Mouse (Mus musculus) liver, embryonic 12.5 days (tissue): ENCODE results near the gene Wdr45b. TPM values are rescaled to one million over a fixed set of nuclear protein-coding genes. Genes with fewer than 3 reads are reported as not detected.
"Not testable (repeated sequence)": the region's sequence is repeated elsewhere in the genome, so short reads cannot be mapped to it uniquely, and the experiment has no call there.

Experiments
- ATAC-seq: fragments of 200-750 bp; cut with Nextera tagmentation; 2 replicates; pipeline ENCODE4 v1.8.0; 2017; ENCODE audit warnings: moderate number of reproducible peaks, mild to moderate bottlenecking, moderate library complexity
- H3K27ac ChIP-seq: fragments of 300-500 bp; sonication (generic); 2 replicates; pipeline ENCODE4 v1.5.1; 2016; ENCODE audit warnings: mild to moderate bottlenecking
- H3K27me3 ChIP-seq: fragments of 300-500 bp; sonication (generic); replicated peaks from 2 replicates; pipeline ENCODE4 v1.6.1; 2016; ENCODE audit warnings: mild to moderate bottlenecking, moderate library complexity
- H3K36me3 ChIP-seq: fragments of 300-500 bp; sonication (generic); 2 replicates; pipeline ENCODE4 v1.6.1; 2016; ENCODE audit warnings: mild to moderate bottlenecking, moderate library complexity
- H3K4me1 ChIP-seq: fragments of 300-500 bp; sonication (generic); 2 replicates; pipeline ENCODE4 v1.6.1; 2016
- H3K4me2 ChIP-seq: fragments of 300-500 bp; sonication (generic); 2 replicates; pipeline ENCODE4 v1.6.1; 2016; ENCODE audit warnings: mild to moderate bottlenecking, moderate library complexity
- H3K4me3 ChIP-seq: fragments of 300-500 bp; sonication (generic); 2 replicates; pipeline ENCODE4 v1.5.1; 2016; ENCODE audit warnings: mild to moderate bottlenecking, moderate library complexity
- H3K9ac ChIP-seq: fragments of 300-500 bp; sonication (generic); 2 replicates; pipeline ENCODE4 v1.6.1; 2016; ENCODE audit warnings: mild to moderate bottlenecking, moderate library complexity
- H3K9me3 ChIP-seq: fragments of 300-500 bp; sonication (generic); replicated peaks from 2 replicates; pipeline ENCODE4 v1.6.1; 2016; ENCODE audit warnings: mild to moderate bottlenecking, moderate library complexity
- WGBS: fragments of 180-500 bp; shearing (Covaris S2); methylation state at CpG from one replicate; pipeline ENCODE4 v1.1.7; 2016; ENCODE audit not compliant: insufficient replicate concordance; 5-methylcytosine and 5-hydroxymethylcytosine counted together
- polyA plus RNA-seq: library from polyadenylated mRNA; unstranded; fragments of >200 nt; fragmentation: Nextera tagmentation; extraction: Ambion mirVana; gene quantifications from 2 replicates; pipeline ENCODE4 v1.2.1, GENCODE M21; 2016

Gene Wdr45b
- polyA plus RNA-seq, 1 experiment from 2014 or later: 31.1 TPM

GRCm38 (mm10) chr11:121326681-121327080 lies 27.6 kb downstream of the Wdr45b start:
- H3K4me1 ChIP-seq: 0 out of 2 replicates have a peak, but pooled peaks cover 7% of the 10 kb centered on the region
- no peaks in the 10 kb centered on the region for H3K27me3 ChIP-seq
- H3K27ac ChIP-seq: no peak overlapping the region
- no peaks in the 10 kb centered on the region for H3K9me3 ChIP-seq
- no peak overlapping the region for H3K4me3 ChIP-seq
- no peak overlapping the region for H3K4me2 ChIP-seq
- WGBS: 88% methylated on average over 5 of the region's 5 CpGs
- no peak for ATAC-seq
- H3K9ac ChIP-seq: no peak overlapping the region
- peaks cover 56% of the 10 kb centered on the region for H3K36me3 ChIP-seq

- H3K36me3 ChIP-seq: peaks cover 58% of the 10 kb centered on the region
- H3K27ac ChIP-seq: no peak overlapping the region
- H3K9me3 ChIP-seq: no peaks in the 10 kb centered on the region; the same call in 1 of the 2 replicates
- WGBS: 45% methylated on average over 1 of the region's 1 CpGs
- H3K4me2 ChIP-seq: no peak overlapping the region
- no peaks in the 10 kb centered on the region for H3K27me3 ChIP-seq
- H3K4me1 ChIP-seq: 0 out of 2 replicates have a peak, but pooled peaks cover 7% of the 10 kb centered on the region
- no peak overlapping the region for H3K4me3 ChIP-seq
- ATAC-seq: no peak
- H3K9ac ChIP-seq: no peak overlapping the region
Observed at GRCm38 (mm10) chr11:121326034-121326433, 28.2 kb downstream of the Wdr45b start.

DNA sequence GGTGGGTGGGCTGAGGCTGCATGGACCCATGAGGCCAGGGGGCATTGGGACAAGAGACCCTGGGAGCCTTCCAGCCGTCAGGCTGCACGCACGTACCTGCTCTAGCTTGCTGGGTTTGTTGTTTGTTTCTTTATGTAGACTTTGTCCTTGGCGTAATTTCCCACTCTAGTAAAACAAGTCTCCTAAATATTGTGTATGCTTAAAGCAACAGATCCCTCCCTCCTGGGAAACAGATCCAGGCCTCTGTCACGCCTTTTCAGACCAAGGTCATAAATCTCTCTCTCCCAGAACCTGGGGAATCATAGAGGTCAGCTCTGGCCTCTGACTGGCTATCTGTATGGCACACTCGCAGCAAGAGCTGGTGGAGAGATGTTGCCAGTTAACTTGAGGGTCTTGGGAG lies 46.5 kb downstream of the Wdr45b start:
- Histone ChIP-seq H3K36me3 (peaks cover 82% of the 10 kb centered on the region), H3K9me3 (peaks cover 10% of the 10 kb centered on the region; the same call in 1 of the 2 replicates)
- not testable (repeated sequence) for H3K27me3 ChIP-seq, H3K9ac ChIP-seq, H3K4me3 ChIP-seq, H3K4me2 ChIP-seq, H3K4me1 ChIP-seq, ATAC-seq, H3K27ac ChIP-seq
- WGBS: 91% methylated on average over 6 of the region's 6 CpGs

DNA sequence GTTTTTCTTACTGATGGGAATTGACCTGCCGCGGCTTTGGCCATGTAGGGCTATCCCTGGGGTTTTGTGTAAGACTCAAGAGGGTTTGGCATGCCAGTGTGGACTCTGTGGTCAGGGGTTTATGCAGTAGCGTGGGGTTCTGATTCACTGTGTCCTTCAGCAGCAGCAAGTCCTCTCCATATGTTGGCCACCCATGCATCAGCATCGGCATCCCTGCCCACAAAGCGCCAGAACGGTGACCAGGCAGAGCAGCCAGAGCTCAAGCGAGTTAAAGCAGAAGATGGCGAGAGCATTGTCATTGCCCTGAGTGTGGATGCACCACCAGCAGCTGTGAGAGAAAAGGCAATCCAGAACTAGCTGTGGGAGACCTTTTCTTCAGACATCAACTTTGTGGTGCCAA lies 47.6 kb downstream of the Wdr45b start:
- H3K27me3 ChIP-seq: no peaks in the 10 kb centered on the region
- H3K4me3 ChIP-seq: no peak overlapping the region
- ATAC-seq: no peak
- H3K9me3 ChIP-seq: peaks cover 10% of the 10 kb centered on the region; the same call in 1 of the 2 replicates
- H3K36me3 ChIP-seq: peaks cover 93% of the 10 kb centered on the region
- no peak overlapping the region for H3K9ac ChIP-seq
- H3K4me1 ChIP-seq: no peaks in the 10 kb centered on the region
- 88% methylated on average over 8 of the region's 8 CpGs for WGBS
- no peak overlapping the region for H3K4me2 ChIP-seq
- H3K27ac ChIP-seq: no peak overlapping the region

DNA sequence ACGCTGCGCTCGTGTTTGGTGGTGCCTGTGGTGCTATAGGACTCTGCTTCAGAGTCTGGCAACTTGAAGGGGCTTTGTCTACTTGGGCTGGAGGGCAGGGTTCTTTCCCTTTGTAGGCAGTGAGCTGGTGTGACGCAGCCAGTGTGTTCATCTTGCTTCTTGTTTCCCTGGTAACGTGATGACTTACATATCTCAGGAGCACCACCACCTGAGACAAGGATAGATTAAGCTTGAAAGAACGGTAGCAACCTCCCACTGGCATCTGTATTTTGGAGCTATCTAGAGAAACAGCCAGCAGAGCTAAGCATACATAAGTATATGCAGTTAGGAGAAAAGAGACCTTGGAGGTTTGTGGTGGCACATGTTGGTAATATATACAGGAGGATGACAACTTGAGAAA lies 48.9 kb downstream of the Wdr45b start:
- peaks cover 7% of the 10 kb centered on the region; the same call in 1 of the 2 replicates for H3K9me3 ChIP-seq
- H3K27me3 ChIP-seq: no peaks in the 10 kb centered on the region
- H3K4me2 ChIP-seq: no peak overlapping the region
- 78% methylated on average over 6 of the region's 6 CpGs for WGBS
- H3K27ac ChIP-seq: no peak overlapping the region
- H3K9ac ChIP-seq: no peak overlapping the region
- ATAC-seq: no peak
- H3K36me3 ChIP-seq: peaks cover 100% of the 10 kb centered on the region
- H3K4me3 ChIP-seq: no peak overlapping the region
- no peaks in the 10 kb centered on the region for H3K4me1 ChIP-seq

- Histone ChIP-seq H3K4me2 (no peak overlapping the region), H3K27ac (no peak overlapping the region), H3K27me3 (no peaks in the 10 kb centered on the region), H3K9me3 (no peaks in the 10 kb centered on the region), H3K9ac (no peak overlapping the region), H3K4me1 (no peaks in the 10 kb centered on the region), H3K4me3 (no peak overlapping the region), H3K36me3 (peaks cover 98% of the 10 kb centered on the region)
- ATAC-seq: no peak
- WGBS: 90% methylated on average over 9 of the region's 9 CpGs
Observed at GRCm38 (mm10) chr11:121300265-121300664, 54.0 kb downstream of the Wdr45b start.

DNA sequence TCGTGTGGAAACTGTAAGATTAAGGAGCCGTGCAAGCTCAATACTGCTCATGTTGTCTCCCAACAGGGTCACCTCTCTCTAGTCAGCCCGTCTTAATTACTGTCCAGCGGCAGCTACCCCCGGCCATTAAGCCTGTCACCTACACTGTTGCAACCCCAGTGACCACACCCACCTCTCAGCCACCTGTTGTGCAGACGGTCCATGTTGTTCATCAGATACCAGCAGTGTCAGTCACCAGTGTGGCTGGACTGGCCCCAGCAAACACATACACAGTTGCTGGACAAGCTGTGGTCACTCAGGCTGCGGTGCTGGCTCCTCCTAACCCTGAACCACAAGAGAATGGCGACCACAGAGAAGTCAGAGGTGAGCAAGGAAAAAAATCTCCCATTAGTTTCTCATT lies 55.8 kb downstream of the Wdr45b start:
- Histone ChIP-seq H3K27ac (no peak overlapping the region), H3K4me1 (no peaks in the 10 kb centered on the region), H3K27me3 (no peaks in the 10 kb centered on the region), H3K4me2 (no peak overlapping the region), H3K4me3 (no peak overlapping the region), H3K9ac (no peak overlapping the region), H3K36me3 (peaks cover 97% of the 10 kb centered on the region), H3K9me3 (no peaks in the 10 kb centered on the region)
- no peak for ATAC-seq
- WGBS: 85% methylated on average over 8 of the region's 8 CpGs

DNA sequence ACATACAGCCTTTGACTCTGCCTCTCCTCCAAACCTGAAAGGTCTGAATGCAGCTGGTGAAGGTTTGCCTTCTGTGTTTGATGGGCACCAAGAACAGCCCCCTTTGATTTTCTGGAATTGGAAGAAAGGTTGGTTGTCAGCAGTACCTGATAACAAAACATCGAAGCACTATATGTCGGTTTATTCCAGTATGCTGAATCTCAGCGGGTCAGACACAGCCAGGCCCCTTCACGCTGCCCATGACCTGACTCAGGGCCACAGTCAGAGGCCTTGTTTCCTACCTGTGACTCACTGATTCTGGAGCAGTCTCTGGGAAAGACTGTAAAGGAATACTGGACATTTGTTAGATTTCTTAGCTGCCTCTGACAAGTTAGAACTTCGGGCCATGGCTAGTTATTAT lies 59.5 kb downstream of the Wdr45b start:
- Histone ChIP-seq H3K4me3 (no peak overlapping the region), H3K36me3 (peaks cover 96% of the 10 kb centered on the region), H3K4me2 (no peak overlapping the region), H3K9ac (no peak overlapping the region), H3K9me3 (no peaks in the 10 kb centered on the region), H3K27me3 (no peaks in the 10 kb centered on the region), H3K4me1 (no peaks in the 10 kb centered on the region), H3K27ac (no peak overlapping the region)
- ATAC-seq: no peak
- WGBS: 92% methylated on average over 5 of the region's 5 CpGs

DNA sequence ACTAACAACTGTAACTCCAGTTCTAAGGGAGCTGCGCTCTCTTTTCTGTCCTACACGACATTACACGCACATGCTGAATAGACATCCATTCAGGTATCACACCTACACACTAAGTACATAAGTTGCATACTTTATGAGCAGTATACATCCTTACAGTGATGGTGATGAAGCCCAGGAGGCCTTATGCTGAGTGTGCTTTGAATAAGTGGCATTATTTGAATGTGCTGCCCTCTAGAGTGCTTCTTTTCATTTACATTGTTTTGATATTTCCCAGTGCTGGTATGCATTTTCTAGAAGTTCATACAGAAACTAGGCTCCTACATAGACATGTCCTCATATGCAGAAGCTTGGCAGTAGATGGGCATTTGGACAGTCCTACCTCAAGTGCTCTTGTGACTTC lies 64.4 kb downstream of the Wdr45b start:
- H3K4me1 ChIP-seq: no peaks in the 10 kb centered on the region
- H3K4me3 ChIP-seq: no peak overlapping the region
- H3K27ac ChIP-seq: no peak overlapping the region
- no peak for ATAC-seq
- H3K36me3 ChIP-seq: peaks cover 97% of the 10 kb centered on the region
- H3K9me3 ChIP-seq: no peaks in the 10 kb centered on the region
- WGBS: 93% methylated on average over 3 of the region's 3 CpGs
- H3K9ac ChIP-seq: no peak overlapping the region
- no peak overlapping the region for H3K4me2 ChIP-seq
- no peaks in the 10 kb centered on the region for H3K27me3 ChIP-seq

GRCm38 (mm10) chr11:121282911-121283310 lies 71.3 kb downstream of the Wdr45b start:
- ATAC-seq: peak; percentile 77
- WGBS: 30% methylated on average over 6 of the region's 6 CpGs
- Histone ChIP-seq H3K9me3 (no peaks in the 10 kb centered on the region), H3K36me3 (peaks cover 54% of the 10 kb centered on the region), H3K4me1 (peaks cover 48% of the 10 kb centered on the region), H3K27me3 (no peaks in the 10 kb centered on the region), H3K9ac (no peak overlapping the region), H3K4me3 (no peak overlapping the region), H3K4me2 (peak overlapping the region; percentile 0; the same call in 1 of the 2 replicates), H3K27ac (peak overlapping the region; percentile 28)

GRCm38 (mm10) chr11:121278011-121278410 lies 76.2 kb downstream of the Wdr45b start:
- Histone ChIP-seq H3K4me1 (peaks cover 57% of the 10 kb centered on the region), H3K4me3 (no peak overlapping the region), H3K27me3 (no peaks in the 10 kb centered on the region), H3K36me3 (peaks cover 39% of the 10 kb centered on the region), H3K9ac (no peak overlapping the region), H3K27ac (no peak overlapping the region), H3K4me2 (no peak overlapping the region), H3K9me3 (no peaks in the 10 kb centered on the region)
- ATAC-seq: no peak
- WGBS: 75% methylated on average over 3 of the region's 3 CpGs

- H3K36me3 ChIP-seq: peaks cover 43% of the 10 kb centered on the region
- H3K27ac ChIP-seq: no peak overlapping the region
- peaks cover 52% of the 10 kb centered on the region for H3K4me1 ChIP-seq
- no peaks in the 10 kb centered on the region for H3K27me3 ChIP-seq
- WGBS: 78% methylated on average over 8 of the region's 8 CpGs
- H3K4me2 ChIP-seq: no peak overlapping the region
- H3K4me3 ChIP-seq: no peak overlapping the region
- H3K9me3 ChIP-seq: no peaks in the 10 kb centered on the region
- no peak overlapping the region for H3K9ac ChIP-seq
- ATAC-seq: no peak
Observed at GRCm38 (mm10) chr11:121277516-121277915, 76.7 kb downstream of the Wdr45b start.
